Mouse (Mus musculus) lung, postnatal 10 days (tissue): ENCODE data around the gene Fam227a.
"Not testable (repeated sequence)": the region's sequence is repeated elsewhere in the genome, so short reads cannot be mapped to it uniquely, and the experiment has no call there.

Experiments used
- DNase-seq: peaks from one replicate; pipeline ENCODE4 v3.0.0; 2021

Fam227a gene

DNA sequence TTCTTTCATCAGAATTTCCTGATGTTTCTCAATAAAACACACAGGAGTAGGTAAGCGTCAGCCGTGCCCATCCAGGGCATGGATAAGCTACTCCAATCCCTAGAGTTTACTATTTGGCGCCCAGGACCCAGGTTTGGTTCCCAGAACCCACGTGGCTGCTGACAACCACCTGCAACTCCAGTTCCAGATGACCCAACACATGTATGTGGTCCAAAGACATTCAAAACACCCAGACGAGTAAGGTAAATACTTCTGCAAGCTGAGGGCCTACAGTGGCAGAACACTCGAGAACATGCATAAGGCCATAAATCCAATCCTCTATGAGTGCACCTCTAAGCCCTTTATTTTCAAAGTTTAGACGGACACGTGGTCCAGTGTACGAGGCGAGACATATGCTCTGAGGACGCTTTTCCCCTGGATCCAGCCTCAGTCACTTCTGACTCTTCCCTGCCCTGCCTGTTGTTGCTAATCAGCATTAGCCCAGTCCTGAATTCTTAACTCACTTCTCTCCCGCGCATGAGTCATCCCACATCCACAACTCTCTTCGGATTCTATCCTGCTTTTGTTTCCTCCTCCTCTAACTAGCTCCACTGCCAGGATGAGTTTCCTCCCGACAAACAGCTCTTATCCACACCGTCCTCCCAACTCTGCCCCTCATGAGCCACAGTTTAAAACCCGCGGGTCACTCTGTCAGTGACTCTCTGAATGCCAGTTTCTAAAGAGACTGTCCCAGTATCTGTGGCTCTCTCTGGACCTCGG, 25.1 kb upstream of the Fam227a start:
- no peak for DNase-seq

DNA sequence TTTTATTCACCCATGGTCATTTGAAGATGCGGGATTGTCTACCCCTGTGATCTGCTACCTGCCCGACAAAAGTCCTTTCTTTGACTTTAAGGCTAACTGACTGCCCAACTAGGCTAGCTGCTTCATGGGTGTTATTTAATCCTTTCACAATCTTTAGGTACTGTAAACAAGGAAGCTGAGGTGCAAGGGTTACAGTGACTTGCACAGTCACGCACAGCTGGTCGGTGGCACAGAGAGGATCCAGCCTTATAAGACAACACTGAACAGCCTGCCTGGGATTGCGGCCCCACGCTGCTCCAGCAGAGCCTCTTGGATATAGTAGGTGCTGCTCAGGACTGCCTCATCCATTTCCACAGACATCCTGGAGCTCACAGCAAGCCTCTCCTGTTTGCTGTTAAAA, 24.4 kb upstream of the Fam227a start:
- DNase-seq: no peak

DNA sequence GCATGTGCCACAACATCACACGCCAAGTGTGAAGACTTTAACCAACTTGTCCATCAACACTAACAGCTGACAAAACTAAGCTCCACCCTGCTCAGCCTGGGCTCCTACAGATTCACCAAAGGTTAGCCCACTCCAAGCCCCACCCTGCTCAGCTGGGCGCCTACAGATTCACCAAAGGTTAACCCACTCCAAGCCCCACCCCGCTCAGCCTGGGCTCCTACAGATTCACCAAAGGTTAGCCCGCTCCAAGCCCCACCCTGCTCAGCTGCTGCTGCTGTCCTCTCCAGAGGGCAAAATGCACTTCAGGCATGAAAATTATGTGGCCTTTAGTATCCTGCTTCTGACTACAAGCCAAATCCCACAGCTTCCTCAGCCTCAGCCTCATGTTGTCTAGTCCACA, 23.2 kb upstream of the Fam227a start:
- no peak for DNase-seq

DNA sequence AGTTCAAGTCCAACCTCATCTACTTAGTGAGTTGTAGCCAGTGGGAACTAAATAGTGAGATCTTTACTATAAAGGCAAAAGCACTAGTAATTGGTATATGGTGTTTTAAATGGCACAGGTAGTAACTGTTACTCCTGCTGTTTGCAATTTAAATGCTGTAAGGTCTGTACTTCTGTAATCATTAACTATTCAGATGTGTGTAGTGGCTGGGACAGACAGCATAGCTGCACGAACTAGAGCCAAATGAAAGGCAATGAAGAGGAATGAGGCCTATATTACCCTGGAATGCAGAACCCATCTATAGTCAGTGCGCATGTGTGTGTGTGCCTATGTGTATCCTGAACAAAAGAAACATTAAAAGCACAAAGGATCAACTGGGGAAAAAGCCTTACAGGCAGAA, 19.2 kb upstream of the Fam227a start:
- DNase-seq: no peak

DNA sequence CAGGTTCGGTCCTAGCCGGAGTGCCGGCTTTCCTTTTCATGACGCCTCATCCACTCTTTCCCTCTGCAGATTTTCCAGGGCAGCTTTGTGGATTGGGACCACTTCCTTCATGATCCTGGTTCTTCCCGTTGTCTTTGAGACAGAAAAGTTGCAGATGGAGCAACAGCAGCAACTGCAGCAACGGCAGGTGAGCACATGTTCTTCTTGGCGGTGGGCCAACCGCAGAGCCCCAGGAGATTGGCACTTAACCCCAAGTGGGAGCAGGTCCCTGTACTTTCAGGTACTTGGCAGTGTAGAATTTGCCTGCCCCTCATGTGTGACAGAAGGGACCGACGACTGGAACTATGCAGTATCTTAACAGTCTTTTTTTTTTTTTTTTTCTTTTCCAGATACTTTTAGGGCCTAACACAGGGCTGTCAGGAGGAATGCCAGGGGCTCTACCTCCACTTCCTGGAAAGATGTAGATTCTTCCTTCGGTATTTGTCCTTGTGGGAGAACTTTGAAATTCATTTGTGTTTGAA, 13.1 kb upstream of the Fam227a start:
- not testable (repeated sequence) for DNase-seq

DNA sequence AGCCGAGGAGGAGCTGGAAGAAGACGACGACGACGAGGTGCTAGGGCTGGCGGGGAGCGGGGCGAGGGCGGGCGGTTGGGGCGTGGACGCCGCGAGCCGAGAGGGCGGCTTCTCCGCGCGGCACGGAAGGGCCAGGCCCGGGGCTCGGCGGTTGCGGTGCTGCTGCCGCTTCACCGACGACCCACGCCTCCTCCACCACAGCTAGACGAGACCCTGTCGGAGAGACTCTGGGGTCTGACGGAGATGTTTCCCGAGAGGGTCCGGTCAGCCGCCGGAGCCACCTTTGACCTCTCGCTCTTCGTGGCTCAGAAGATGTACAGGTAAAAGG, 12.2 kb upstream of the Fam227a start:
- DNase-seq: no peak

DNA sequence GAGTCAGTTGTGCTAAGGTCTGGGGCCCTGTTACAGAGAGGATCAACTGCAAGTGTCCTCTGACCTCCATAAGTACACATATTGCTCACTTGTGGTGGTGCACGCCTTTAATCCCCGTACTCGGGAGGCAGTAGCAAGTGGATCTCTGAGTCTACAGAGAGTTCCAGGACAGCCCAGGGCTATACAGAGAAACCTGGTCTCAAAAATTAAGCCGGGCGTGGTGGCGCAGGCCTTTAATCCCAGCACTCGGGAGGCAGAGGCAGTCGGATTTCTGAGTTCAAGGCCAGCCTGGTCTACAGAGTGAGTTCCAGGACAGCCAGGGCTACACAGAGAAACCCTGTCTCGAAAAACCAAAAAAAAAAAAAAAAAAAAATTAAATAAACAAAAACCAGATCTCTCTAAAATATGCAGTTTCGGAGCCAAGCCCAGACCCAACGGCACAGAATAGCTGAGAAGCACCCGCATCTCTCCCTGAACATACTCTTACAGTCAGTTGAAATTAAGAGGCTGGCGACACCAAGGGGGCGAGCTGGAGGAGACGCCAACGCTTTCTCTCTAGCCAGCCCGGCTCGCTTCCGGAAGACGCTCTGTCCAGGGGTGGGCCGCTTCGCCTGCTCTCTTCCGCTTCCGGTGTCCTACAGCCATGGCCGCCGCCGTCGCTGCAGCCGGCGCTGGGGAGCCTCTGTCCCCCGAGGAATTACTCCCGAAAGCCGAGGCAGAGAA, 11.7 kb upstream of the Fam227a start, which contains the start of gene Tomm22:
Tomm22 (plus strand) TSS at position 613 of the 723 bp plus-strand sequence.
- peak; percentile 94 for DNase-seq

DNA sequence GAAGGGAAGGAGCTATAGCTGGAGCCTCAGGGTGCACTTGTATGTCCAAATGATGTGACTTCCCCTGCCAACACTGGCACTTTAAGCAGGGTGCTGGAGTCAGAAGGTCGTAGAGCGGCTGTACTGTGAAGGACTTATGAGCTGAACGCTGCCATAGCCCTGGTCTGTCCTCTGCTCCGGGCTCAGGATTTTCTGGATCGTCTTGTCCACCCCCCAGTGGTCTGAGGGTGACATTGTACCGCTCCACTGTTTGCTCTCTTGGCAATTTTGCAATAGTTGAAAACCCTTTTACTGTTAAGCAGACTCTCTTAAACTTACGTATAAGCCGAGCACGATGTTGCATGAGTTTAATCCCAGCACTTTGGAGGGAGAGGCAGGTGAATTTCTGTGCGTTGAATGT, 10.4 kb upstream of the Fam227a start:
- peak; percentile 73 for DNase-seq

DNA sequence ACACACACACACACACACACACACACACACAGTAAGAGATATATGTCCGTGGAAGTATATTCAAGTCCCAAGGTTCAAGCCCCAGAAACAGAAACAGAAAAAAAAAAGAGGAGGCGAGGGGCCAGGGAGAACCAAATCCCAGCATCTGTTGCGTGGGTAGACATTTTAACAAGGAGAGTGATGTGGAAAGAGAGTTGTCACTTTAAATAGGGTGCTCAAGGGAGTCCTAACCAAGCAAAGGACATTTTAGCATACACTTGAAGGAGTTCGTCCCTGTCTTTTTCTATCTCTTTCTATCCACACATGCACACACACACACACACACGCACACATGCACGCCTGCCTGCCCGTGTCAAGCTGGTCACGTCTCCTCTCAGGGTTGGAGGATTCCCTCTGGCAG, 5.9 kb upstream of the Fam227a start:
- DNase-seq: no peak

DNA sequence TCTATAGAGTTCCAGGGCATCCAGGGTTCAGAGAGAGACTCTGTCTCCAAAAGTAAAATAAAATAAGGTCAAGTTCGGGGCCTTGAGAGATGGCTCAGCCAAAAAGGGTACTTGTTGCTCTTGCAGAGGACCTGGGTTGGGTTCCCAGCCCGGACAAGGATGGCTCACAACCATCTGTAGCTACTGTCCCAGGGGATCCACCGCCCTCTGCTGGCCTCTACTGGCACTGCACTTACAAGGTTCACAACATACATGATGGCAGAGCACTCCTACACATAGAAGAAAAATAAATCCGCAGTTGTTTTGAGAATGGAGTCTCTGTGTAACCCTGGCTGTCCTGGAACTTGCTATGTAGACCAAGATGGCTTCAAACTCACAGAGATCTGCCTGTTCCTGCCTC, 3.1 kb upstream of the Fam227a start:
- peak; percentile 60 for DNase-seq

DNA sequence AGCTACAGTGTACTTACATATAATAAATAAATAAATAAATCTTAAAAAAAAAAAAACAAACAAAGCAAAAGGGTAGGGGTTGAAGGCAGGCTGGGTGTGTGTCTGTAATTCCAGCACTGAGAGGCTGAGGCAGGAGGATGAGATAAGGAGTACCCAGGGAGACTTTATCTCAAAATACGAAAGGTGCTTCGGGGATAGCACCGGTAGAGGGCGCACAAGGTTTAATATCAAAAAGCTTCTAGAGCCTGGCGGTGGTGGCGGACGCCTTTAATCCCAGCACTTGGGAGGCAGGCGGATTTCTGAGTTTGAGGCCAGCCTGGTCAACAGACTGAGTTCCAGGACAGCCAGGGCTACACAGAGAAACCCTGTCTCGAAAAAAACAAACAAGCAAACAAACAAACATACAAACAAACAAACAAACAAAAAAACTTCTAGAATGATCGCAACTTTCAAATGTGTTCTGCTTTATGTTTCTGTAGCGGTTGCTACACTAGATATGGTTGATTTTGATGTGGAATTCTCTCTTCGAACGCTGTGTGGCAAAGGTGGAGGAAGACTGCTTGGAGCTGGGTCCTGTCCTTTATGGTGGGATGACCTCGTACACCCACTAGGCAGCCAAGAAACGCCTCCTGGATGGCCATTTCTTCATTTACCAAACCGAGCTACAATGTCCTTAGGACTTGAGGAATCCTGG, 772 bp downstream of the Fam227a start:
- peak; percentile 92 for DNase-seq

DNA sequence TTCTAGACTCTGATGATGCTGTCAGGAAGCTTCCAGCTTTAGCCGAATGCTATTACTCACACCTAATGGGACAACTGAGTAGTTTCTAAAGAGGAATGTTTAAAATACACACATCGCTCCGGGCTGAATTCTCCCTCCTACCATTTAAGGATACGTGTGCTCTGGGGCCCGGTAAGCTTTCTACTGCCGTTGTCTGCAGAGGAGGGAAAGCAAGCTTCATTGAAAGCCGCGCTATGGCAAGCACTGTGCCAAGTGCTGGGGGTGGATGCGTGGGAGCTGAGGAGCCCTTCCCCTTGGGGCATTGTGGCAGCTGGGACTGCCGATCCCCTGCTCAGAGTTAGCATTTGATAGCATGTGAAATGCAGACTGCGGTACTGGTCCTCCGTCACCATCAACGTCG, 2.3 kb downstream of the Fam227a start:
- no peak for DNase-seq

DNA sequence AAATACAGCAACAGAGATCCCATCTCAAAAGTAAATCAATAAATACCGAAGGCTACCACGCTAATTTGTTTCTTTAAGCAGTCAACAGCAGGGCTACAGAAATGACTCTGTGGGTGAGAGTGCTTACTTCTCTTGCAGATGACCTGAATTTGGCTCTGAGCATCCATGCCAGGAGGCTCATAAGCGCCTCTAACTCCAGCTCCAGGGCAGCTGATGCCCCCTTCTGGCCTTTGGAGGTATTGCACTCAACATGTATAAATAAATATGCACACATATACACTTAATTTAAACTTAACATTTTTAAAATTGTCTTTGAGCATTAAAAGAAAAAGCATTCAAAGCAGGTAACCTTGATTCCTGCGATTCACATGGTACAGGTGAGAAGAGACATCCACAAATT, 7.3 kb downstream of the Fam227a start:
- no peak for DNase-seq

DNA sequence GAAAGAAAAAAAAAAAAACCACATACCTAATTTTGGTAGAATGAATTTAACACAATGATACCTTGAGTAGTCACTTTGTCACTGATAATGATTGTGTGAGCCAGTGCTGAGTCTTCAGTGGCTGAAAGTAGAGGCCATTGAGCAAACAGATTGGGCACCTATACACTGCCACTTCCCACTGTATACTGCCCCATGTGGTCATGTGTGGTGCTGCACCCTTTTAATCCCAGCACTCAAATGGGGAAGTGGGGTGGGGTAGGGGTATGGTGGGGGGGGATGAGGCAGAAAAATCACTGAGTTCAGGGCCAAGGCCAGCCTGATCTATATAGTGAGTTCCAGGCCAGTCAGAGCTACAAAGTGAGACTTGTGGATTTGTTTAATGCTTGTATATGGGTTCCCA, 8.2 kb downstream of the Fam227a start:
- DNase-seq: peak; percentile 60

DNA sequence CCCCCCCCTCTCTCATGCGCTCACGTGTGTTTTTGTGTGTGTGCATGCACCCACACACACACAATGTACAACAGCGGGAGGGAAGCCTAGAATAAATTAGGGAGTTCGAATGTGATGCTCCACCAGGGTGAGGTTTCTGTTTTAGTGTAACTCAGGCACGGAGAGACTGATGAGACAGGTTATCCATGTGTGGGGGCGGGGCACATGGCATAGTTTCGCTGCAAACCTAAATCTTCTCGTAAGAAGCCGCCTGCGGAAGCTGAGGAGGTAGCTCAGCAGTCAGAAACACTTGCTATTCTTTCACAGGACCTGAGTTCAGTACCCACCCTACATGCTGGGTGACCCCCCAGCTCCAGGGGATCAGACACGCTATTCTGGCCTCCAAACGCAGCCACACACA, 10.6 kb downstream of the Fam227a start:
- DNase-seq: no peak

DNA sequence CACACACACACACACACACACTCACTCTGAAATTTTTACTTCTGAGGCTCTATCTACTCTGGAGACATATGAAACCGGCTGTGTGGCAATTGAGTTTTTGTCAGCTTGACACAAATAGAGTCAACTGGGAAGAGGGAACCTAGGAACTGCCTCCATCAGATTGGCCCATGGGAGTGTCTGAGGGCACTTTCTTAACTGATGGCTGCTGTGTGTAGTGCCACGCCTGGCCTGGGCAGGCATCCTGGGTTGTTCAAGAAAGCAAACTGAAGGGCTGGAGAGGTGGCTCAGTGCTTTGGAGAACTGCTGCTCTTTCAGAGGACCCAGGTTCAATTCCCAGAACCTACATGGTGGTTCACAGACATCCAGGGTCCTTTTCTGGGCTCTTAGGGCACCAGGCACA, 13.3 kb downstream of the Fam227a start:
- DNase-seq: no peak

DNA sequence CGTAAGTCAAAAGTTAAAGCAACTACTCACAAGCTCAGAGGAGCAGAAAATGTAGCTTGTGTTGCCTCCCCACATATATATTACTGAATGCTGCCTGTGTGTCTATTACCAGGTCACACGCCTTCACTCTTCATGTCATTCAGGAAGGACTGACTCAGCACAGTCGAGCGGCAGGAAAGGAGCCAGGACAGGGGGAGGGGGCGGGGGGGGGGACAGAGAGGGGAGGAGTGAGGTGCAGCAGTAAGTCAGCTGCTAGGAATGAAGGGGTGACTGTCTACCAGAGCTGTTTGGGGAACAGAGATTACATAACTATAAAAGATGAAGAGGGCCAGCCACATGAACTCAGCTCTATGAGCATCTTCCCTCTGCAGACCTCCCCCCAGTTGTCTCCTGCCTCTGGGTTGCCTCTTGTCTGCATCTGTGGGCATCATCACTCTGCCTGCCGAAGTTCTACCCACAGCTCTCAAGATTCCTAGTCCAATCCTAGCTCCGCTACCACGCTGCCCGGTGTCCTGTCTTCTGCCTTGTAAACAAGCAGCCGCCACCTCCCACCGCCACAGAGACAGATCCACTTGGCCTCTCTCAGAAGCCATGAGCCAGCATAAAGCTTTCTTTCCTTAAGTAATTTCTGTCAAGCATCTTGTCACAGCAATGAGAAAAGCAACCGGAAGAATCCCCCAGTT, 17.5 kb downstream of the Fam227a start:
- DNase-seq: no peak

DNA sequence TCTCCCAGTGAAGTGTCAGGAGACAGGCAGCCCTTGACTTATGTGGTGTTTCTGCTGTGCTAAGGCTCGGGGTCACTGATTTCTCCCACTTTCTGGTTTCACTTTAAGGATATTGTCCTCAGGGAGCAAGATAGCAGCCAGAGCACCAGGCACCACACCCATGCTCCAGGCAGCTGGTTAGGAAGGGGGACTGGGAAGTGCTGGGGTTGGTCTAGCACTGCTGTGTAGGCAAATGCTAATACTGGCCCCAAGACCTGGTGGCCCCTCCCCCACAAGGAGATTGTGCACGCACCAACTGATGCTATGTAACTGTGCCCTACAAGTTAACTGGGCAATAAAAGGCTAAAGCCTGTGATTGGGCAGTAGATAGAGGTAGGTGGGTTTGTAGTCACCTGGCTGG, 28.3 kb downstream of the Fam227a start:
- no peak for DNase-seq

DNA sequence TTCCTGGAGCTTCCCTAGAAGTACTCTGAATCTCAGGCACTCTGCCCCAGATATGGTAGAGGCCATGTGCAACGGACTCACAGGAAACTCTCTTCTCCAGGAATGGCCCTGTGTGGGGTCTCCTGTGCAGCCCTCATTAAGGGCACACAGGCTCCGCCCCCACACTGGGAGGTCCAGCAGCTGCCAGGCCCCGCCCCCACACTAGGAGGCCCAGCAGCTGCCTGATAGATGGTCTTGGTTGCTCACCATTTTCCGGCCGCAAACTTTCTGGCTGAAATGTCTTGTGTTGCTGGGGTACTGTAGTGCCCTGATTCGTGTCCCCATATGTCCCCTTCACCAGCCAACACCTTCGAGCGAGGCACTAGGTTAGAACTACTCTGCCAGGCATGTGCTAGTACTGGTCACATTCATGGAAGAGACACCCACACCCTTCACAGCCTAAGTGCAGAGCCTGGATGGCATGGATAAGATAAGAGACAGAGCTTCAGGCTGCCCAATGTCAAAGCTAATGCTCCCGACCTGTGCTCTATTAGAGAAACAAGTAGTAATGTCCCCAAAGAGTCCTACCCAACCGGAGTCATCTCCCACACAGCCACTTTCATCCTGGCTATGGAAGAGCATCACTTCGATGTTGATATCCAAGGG, 38.9 kb downstream of the Fam227a start:
- DNase-seq: peak; percentile 29

DNA sequence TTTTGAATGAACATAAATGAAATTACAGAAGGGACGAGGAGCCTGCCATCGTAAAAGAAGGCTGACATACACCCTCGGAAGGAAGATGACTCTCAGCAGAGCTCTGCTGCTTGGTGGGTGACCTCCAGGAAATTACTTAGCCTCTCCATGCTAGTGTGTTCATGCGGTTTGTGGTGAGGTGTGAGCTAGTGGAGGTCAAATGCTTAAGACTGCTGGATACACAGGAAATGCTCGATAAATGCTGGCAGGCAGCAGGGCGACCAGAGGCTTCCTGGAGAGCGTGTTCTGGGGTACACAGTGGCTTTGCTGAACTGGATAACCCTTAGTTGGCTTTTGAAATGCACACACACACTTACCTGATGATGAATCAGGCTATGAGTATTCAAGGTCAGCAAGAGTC, 40.3 kb downstream of the Fam227a start:
- DNase-seq: no peak

DNA sequence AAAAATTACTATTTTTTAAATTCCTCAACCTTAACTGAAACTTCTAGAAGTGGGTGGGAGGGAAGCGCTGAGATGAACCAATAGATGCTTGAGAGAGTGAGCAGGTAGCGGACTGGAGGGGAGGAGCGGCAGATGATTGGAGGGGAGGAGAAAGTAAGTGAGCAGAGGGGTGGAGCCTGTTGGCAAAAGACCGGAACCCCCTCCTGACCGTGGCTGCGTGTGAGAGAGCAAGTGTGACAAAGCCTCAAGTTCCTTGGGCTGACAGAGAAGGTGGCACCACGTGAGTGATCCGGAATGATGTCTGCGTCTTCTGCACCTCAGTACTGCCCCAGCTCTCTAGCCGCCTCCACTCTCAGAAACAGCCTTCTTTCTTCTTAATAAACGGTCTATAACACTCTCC, 41.6 kb downstream of the Fam227a start:
- no peak for DNase-seq

DNA sequence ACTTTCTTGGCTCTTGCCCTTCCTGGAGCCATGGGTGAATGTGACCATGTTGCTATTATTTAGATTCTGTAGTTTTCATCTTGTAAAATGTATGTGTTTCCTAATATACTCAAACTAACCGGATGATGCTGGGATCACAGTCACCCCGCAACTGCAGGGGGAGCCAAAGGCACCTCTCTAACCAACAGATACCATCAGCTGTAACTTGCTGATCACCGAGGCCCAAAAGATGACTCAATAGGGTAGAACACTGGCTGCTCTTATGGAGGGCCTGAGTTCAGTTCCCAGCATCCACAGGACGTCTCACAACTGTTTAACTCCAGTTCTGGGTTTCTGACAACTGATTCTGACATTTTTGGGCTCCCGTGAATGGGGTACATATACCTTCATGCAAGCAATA, 42.0 kb downstream of the Fam227a start:
- DNase-seq: no peak

DNA sequence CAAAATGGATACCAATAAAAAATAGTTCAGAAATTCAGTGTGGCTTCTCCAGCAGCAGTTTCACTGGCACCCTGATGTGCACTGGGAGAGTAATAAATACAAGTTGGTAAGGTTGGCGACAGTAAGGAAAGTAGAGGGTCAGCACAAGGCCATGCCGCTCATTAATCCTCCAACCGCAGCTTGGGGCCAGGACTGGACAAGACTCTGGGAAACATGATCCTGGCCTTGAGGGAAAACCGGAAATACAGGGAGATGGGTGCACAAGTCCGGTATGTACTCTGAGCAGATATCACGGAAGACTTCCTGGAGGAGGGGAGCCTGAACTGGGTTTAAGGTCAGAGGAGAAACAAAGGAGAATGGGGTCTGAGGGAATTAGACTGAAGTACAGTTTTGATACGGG, 43.3 kb downstream of the Fam227a start:
- DNase-seq: no peak
